Mouse (Mus musculus) forebrain, embryonic 16.5 days (tissue): ENCODE measurements at regions not wholly inside any gene's neighbourhood (a gene's known extent, or its start where the extent isn't known, plus 50 kb on each side); places are given as distances from the start of the nearest gene placed in this dataset.
A peak's percentile ranks its signal among the peaks of the same experiment; 100 is the strongest.

Experiments
- ATAC-seq: fragments of 200-750 bp; cut with Nextera tagmentation; 2 replicates; pipeline ENCODE4 v1.8.0; 2017; ENCODE audit warnings: mild to moderate bottlenecking, moderate library complexity
- H3K27ac ChIP-seq: fragments of 300-500 bp; sonication (generic); 2 replicates; pipeline ENCODE4 v1.5.1; 2014; ENCODE audit warnings: low read length, control low read depth
- H3K27me3 ChIP-seq: fragments of 300-500 bp; sonication (generic); replicated peaks from 2 replicates; pipeline ENCODE4 v1.6.1; 2014; ENCODE audit warnings: low read length; ENCODE audit not compliant: control insufficient read depth, insufficient read depth
- H3K36me3 ChIP-seq: fragments of 300-500 bp; sonication (generic); 2 replicates; pipeline ENCODE4 v1.6.1; 2014; ENCODE audit not compliant: control insufficient read depth, insufficient read depth
- H3K4me1 ChIP-seq: fragments of 300-500 bp; sonication (generic); replicated peaks from 2 replicates; pipeline ENCODE4 v1.6.1; 2014; ENCODE audit warnings: low read length; ENCODE audit not compliant: control insufficient read depth, insufficient read depth
- H3K4me2 ChIP-seq: fragments of 300-500 bp; sonication (generic); 2 replicates; pipeline ENCODE4 v1.6.1; 2014; ENCODE audit warnings: mild to moderate bottlenecking, low read length, control low read depth
- H3K4me3 ChIP-seq: fragments of 300-500 bp; sonication (generic); replicated peaks from 2 replicates; pipeline ENCODE4 v1.5.1; 2014; ENCODE audit warnings: mild to moderate bottlenecking, low read length, control low read depth
- H3K9ac ChIP-seq: fragments of 300-500 bp; sonication (generic); replicated peaks from 2 replicates; pipeline ENCODE4 v1.6.1; 2014; ENCODE audit warnings: low read depth, low read length, control low read depth
- H3K9me3 ChIP-seq: fragments of 300-500 bp; sonication (generic); 2 replicates; pipeline ENCODE4 v1.6.1; 2016; ENCODE audit warnings: low read length; ENCODE audit not compliant: control insufficient read depth
- WGBS: fragments of 180-500 bp; shearing (Covaris S2); extraction: QIAGEN DNeasy Blood & Tissue Kit; methylation state at CpG from one replicate; pipeline ENCODE4 v1.1.7; 2014; 5-methylcytosine and 5-hydroxymethylcytosine counted together

GRCm38 (mm10) chr13:37667386-37667785, 110.8 kb upstream of the Rreb1 start:
- ATAC-seq = no peak
- Histone ChIP-seq H3K27ac (no peak overlapping the region), H3K4me1 (no peaks in the 10 kb centered on the region), H3K9ac (no peak overlapping the region), H3K27me3 (no peaks in the 10 kb centered on the region), H3K4me2 (no peak overlapping the region), H3K4me3 (no peak overlapping the region), H3K36me3 (no peaks in the 10 kb centered on the region), H3K9me3 (no peaks in the 10 kb centered on the region)
- 68% methylated on average over 4 of the region's 4 CpGs for WGBS

GRCm38 (mm10) chr13:37667871-37668270, 110.3 kb upstream of the Rreb1 start:
- Histone ChIP-seq H3K4me1 (no peaks in the 10 kb centered on the region), H3K4me3 (no peak overlapping the region), H3K9me3 (no peaks in the 10 kb centered on the region), H3K27ac (no peak overlapping the region), H3K4me2 (no peak overlapping the region), H3K9ac (no peak overlapping the region), H3K27me3 (no peaks in the 10 kb centered on the region), H3K36me3 (no peaks in the 10 kb centered on the region)
- WGBS = 65% methylated on average over 5 of the region's 5 CpGs
- no peak for ATAC-seq

DNA sequence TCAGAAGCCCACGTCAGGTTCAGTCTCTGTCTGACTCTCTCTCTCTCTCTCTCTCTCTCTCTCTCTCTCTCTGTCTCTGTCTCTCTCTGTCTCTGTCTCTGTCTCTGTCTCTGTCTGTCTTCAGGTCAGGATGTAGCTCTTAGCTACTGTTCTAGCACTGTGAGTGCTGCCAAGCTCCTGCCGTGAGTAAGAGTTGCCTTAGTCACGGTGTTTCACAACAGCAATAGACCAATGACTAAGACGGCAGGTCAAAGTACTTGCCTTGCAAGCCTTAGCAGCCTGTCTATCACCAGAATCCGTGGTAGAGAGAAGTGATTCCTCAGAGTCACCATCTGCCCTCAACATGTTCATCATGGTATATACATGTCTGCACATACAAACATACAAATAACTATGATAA, 107.1 kb upstream of the Rreb1 start:
- ATAC-seq = no peak
- Histone ChIP-seq H3K4me2 (no peak overlapping the region), H3K27ac (no peak overlapping the region), H3K27me3 (no peaks in the 10 kb centered on the region), H3K4me3 (no peak overlapping the region), H3K9ac (no peak overlapping the region), H3K4me1 (no peaks in the 10 kb centered on the region), H3K9me3 (no peaks in the 10 kb centered on the region), H3K36me3 (no peaks in the 10 kb centered on the region)
- 80% methylated on average over 5 of the region's 5 CpGs for WGBS

- Histone ChIP-seq H3K4me3 (no peak overlapping the region), H3K9me3 (no peaks in the 10 kb centered on the region), H3K36me3 (no peaks in the 10 kb centered on the region), H3K4me2 (no peak overlapping the region), H3K9ac (no peak overlapping the region), H3K27ac (no peak overlapping the region), H3K4me1 (no peaks in the 10 kb centered on the region), H3K27me3 (no peaks in the 10 kb centered on the region)
- WGBS = 80% methylated on average over 12 of the region's 12 CpGs
- ATAC-seq = no peak
Observed at GRCm38 (mm10) chr13:37674676-37675350, 103.4 kb upstream of the Rreb1 start.

GRCm38 (mm10) chr13:37675718-37676117, 102.5 kb upstream of the Rreb1 start:
- no peaks in the 10 kb centered on the region for H3K36me3 ChIP-seq
- no peak for ATAC-seq
- WGBS = 88% methylated on average over 3 of the region's 3 CpGs
- H3K4me1 ChIP-seq = no peaks in the 10 kb centered on the region; the same call in 1 of the 2 replicates
- H3K9ac ChIP-seq = no peak overlapping the region
- H3K27me3 ChIP-seq = no peaks in the 10 kb centered on the region
- no peak overlapping the region for H3K4me2 ChIP-seq
- H3K9me3 ChIP-seq = no peaks in the 10 kb centered on the region
- no peak overlapping the region for H3K4me3 ChIP-seq
- no peak overlapping the region for H3K27ac ChIP-seq

GRCm38 (mm10) chr13:37676912-37677311, 101.3 kb upstream of the Rreb1 start:
- Histone ChIP-seq H3K4me1 (peaks cover 2% of the 10 kb centered on the region; the same call in 1 of the 2 replicates), H3K9ac (no peak overlapping the region), H3K4me3 (no peak overlapping the region), H3K27ac (no peak overlapping the region), H3K9me3 (no peaks in the 10 kb centered on the region), H3K36me3 (no peaks in the 10 kb centered on the region), H3K4me2 (no peak overlapping the region), H3K27me3 (no peaks in the 10 kb centered on the region)
- WGBS = 84% methylated on average over 6 of the region's 6 CpGs
- no peak for ATAC-seq

GRCm38 (mm10) chr13:37678251-37678650, 99.9 kb upstream of the Rreb1 start:
- Histone ChIP-seq H3K4me2 (no peak overlapping the region), H3K27me3 (no peaks in the 10 kb centered on the region), H3K4me3 (no peak overlapping the region), H3K9me3 (no peaks in the 10 kb centered on the region), H3K27ac (no peak overlapping the region), H3K4me1 (peaks cover 2% of the 10 kb centered on the region; the same call in 1 of the 2 replicates), H3K36me3 (no peaks in the 10 kb centered on the region), H3K9ac (no peak overlapping the region)
- 91% methylated on average over 12 of the region's 12 CpGs for WGBS
- ATAC-seq = no peak

DNA sequence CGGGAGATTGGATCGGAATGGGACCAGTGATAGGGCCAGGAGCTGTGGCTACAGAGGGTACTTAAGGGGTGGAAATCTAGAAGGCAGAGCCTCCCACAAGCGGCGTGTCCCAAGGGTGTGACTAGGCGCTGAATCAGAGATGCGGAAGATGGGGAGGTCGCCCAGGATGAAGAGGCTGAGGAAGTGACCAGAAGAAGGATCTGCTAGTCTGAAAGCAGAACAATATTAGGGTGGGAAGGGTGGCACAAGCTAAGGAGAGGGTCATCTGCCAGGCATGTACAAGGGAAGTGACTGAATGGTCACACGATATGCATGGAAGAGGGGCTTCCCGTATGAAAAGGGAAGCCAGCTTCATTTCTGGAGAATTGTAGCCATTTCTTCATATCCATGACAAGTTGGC, 99.4 kb upstream of the Rreb1 start:
- Histone ChIP-seq H3K36me3 (no peaks in the 10 kb centered on the region), H3K4me1 (peaks cover 2% of the 10 kb centered on the region; the same call in 1 of the 2 replicates), H3K27me3 (no peaks in the 10 kb centered on the region), H3K4me2 (no peak overlapping the region), H3K9ac (no peak overlapping the region), H3K9me3 (no peaks in the 10 kb centered on the region), H3K4me3 (no peak overlapping the region), H3K27ac (no peak overlapping the region)
- WGBS = 93% methylated on average over 9 of the region's 9 CpGs
- ATAC-seq = no peak

DNA sequence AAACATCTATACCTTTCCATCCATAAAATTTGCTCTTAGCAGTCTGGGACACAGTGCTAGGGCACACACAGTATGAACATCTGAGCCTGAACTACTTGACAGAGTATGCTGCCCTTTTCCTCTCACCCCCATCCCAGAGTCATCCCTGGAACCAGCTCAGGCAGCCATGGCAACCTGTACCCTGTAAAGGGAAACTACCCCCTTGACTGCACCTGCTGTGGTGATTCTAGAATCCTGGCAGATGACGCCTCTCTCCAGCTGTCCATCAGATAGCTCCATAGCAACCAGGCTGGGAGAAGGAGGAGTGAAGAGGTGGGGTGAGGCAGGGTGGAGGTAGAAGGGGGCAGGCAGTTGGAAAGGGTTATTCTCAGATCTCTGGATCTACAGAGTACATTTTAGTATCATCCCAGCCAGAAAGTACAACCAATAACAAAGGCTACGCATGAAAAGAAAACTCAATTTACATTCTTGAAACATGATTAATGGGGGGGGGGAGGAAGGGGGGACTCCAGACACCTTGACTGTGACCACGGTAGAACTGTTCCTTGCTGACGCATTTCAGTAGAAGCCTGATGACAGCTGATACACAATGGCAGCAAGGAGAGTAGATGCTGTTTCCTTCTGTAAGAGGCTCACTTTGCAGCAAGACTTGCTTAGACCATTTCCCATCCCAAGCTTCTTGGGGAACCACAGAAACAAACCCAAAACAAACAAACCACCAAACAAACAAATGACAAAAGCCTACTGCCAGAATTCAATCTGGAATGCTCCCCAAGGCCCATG, 97.2 kb upstream of the Rreb1 start:
- Histone ChIP-seq H3K4me3 (no peak overlapping the region), H3K9me3 (no peaks in the 10 kb centered on the region), H3K4me2 (no peak overlapping the region), H3K27ac (no peak overlapping the region), H3K4me1 (peaks cover 2% of the 10 kb centered on the region; the same call in 1 of the 2 replicates), H3K9ac (no peak overlapping the region), H3K27me3 (no peaks in the 10 kb centered on the region), H3K36me3 (no peaks in the 10 kb centered on the region)
- ATAC-seq = peak; percentile 72
- WGBS = 52% methylated on average over 4 of the region's 4 CpGs
